Mouse (Mus musculus) common myeloid progenitor, adult 5-6 weeks (primary cell): ENCODE results near the gene Cep128. TPM values are rescaled to one million over a fixed set of nuclear protein-coding genes. Genes with fewer than 3 reads are reported as not detected.
A peak's percentile ranks its signal among the peaks of the same experiment; 100 is the strongest.

Experiments
- ATAC-seq: replicated peaks from 2 replicates; pipeline ENCODE4 v1.8.0; 2016; ENCODE audit warnings: low read depth, mild to moderate bottlenecking, moderate TSS enrichment, inconsistent platforms; ENCODE audit not compliant: poor library complexity, severe bottlenecking
- total RNA-seq: library from RNA; stranded (forward); fragments of 200-1000, 187-1606 nt; gene quantifications from 2 replicates; pipeline ENCODE4 v1.2.3, GENCODE M21; 2017

The Cep128 gene
- total RNA-seq, 1 experiment from 2014 or later: 75.1 TPM

DNA sequence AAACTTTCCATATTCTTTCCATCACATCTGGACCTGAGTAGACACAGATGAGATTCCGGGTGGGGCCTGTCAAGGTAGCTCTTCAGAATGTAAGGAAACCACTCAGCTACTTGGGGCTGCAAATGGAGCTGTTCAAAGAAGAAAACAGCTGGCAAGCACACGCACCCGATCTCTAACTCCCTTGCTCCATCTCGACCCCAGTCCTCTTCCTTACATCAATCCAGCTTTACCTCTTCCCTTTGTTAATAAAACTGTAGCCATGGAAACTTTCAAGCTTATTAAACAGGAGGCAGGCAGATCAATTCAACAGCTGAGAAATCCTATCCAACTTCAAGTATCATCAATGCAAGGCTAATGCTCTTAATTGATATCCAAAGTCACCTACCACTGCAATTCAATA, 195.1 kb downstream of the Cep128 start:
- ATAC-seq: no peak

DNA sequence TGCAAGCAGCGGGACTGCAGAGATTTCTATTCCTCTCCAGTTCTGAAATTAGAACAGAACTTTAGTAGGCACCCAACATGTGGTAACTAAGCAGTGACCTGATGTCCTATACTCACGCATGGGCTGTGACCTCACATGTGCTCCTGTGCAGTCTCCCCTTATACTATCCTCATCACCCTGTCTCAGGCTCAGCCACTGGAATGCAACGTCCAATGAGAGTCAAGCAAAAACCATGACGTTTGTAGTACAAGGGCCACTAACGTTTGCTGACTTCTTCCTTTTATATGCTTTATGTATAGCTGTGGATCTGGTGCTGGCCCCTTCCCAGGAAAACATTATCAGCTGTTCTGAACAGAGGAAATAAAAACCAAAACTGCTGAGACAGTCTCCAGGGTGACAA, 198.6 kb downstream of the Cep128 start:
- no peak for ATAC-seq

DNA sequence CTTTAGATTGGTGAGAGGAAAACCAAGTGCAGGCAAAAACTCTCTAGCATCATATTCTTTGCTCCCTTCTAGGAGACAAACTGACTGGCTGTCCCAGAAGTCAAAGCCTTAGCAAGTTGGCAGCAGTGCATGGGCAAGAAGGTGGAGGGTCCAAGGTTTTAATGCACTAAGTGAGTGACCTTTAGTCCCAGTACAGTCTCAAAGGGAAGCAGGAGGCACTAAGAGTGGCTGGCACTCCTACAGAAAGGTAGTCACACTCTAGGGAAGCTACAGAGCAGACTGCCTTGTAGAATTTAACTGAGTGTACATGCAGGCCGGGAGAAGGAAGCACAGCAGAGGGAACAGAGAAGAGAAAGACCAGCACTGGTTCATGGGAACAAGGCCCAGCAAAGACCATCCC, 199.6 kb downstream of the Cep128 start:
- ATAC-seq: no peak

DNA sequence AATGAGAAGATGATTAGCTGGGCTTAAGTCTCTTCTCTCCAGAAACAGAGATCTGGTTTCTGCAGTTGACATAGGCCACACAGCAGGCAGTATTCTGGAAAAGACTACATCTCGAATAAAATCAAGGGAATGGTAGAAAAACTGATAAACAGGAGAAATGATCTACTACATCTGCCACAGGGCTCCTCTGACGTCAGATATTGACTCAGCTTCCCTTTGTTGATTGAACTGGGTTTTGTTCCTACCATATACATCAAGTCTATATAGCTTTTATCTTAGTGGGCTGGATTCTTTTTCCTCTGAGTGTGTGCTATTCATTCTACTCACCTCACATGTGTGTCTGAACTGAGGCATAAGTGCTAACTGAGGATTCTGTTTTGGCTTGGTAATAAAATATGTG, 200.3 kb downstream of the Cep128 start:
- no peak for ATAC-seq

DNA sequence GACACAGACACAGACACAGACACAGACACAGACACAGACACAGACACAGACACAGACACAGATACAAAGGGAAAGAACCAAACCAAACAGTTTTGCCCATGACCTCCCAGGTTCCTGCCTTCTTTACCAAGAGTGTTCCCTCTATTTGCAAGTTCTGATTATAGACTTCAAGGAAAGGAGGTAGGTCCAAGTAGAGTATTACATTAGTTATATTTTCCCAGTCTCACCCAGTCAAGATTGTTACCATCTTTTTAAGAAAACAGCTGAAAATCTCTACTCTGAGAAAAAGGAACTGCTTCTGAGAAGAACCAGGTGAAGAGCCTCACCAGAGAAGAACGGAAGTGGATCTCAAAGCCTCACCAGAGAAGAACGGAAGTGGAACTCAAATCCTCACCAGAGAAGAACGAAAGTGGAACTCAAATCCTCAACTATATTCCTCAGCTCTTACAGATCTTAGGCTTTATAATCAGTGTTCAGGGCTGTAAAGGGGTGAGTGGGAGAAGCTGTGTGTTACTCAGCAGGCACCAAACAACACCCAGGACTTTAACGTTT, 200.8 kb downstream of the Cep128 start:
- ATAC-seq: peak; percentile 97

DNA sequence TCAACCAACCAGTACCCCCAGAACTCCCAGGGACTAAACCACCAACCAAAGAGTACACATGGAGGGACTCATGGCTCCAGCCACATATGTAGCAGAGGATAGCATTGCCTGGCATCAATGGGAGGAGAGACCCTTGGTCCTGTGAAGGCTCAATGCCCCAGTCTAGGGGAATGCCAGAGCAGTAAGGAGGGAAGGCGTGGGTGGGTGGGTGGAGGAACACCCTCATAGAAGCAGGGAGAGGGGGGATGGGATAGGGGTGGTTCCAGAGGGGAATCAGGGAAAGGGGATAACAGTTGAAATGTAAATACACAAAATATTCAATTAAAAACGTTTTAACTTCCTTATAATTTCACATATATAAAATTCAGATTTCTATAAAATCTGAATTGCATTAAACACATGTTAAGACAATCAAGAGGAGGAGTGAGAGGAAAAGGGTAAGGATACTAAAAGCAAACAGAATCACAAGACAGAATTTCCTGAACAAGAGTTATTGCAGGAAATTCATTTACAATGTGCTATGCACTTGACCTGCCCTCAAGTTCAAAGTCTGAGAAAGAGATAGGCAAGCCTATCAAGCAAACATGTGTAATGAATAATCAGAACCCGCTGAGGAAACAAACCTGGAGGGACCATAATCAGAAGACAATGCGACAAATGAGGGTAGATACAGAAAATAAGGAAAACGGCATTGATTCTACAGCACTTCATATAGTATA, 207.2 kb downstream of the Cep128 start:
- ATAC-seq: no peak

DNA sequence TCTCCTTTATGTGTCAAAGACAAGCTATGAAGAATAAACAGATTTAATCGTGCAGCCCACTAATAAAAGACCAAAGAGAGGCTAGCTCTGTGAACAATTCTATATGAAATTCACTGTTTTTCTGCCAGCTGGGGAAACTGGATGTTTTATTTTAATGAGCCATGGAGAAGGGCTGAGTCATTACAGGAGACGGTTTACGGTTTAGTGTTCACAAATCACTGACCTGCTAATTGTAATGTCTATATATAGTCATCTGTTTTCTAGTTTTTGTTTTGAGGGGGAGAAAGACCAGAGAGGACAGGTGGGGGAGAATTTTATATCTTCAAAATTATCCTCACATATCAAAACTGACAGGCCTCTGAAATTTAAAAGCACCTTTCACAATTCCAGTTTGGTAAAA, 212.6 kb downstream of the Cep128 start:
- no peak for ATAC-seq

DNA sequence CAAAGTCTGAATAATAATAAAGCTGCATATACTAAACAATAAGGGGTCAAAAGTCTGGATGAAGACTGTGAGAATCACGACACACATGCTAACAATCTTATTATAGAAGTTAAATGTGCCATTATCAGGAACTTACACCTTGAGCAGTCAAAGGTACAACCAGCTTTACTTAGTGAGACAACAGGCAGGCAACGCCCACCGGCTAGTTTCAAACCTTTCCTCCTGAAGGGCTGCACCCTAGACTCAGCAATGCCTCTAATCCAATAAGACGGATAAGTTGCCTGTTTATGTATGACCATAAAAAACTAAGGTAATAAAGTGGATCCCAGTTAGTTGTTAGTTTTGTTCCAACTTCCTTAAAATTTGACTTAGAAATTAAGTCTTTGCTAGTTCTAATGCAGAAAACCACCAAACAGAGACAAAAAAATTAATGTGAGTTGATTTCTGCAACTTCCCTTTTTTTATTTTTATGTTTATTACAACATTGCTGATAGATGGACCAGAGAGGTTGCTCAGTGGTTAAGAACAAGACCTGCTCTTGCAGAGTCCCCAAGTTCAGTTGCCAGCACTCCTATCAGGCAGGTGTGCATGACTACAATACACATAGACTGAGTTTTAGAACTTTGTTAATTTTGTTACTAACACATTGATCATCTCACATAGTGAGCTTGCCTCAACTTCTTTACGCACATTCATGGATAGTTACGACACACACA, 223.0 kb downstream of the Cep128 start:
- peak; percentile 52 for ATAC-seq

DNA sequence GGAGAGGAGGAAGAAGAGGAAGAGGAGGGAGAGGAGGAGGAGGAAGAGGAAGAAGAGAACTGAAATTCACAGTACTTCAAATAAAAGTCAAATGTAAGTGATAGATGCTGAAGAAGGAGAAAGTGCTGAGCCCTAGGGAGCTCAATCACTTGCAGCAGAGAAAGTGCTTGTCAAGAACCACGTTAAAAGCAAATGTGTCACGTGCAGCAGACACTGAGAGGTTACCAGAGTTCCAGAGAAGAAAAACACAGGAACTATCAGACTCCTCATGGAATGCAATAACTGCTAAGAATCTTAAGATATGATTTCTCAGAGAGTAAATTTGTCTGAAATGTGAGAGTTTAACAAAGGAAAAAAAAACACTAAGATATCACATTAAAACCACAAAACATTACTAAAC, 225.7 kb downstream of the Cep128 start:
- no peak for ATAC-seq

DNA sequence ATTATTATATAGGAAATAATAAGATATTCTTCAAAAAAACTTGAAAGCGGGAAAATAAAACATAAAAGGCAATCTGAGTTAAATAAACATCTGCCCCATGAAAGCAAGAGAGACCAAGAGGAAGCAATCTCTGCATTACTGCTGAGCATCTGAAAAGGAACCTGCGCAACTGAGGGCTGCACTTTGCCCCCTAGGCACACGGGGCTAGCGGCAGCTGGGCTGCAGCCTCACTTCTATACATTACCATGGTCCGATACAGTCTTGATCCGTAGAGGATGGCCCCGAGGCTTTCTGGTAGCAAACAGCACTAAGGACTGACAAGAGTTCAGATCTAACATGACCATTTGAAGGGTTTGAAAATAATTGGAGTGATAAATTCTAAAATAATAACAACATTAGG, 230.2 kb downstream of the Cep128 start:
- ATAC-seq: no peak

DNA sequence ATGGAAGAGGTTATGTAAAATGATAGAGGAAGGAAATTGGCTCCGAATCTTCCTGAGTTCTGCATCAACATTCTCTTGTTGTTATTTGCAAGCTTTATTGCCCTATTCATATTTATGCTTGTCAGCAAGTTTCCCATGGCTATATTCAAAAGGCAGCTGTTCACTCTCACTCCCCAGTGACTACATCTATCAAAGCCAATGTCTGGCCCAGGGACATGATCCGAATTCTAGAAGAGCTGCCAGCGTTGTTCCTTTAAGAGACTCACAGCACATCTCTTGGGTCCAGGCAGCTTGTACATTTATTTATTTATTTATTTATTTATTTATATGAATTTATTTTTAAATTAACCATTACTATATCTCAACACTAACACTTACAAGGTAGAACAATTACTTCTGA, 235.1 kb downstream of the Cep128 start:
- ATAC-seq: no peak

DNA sequence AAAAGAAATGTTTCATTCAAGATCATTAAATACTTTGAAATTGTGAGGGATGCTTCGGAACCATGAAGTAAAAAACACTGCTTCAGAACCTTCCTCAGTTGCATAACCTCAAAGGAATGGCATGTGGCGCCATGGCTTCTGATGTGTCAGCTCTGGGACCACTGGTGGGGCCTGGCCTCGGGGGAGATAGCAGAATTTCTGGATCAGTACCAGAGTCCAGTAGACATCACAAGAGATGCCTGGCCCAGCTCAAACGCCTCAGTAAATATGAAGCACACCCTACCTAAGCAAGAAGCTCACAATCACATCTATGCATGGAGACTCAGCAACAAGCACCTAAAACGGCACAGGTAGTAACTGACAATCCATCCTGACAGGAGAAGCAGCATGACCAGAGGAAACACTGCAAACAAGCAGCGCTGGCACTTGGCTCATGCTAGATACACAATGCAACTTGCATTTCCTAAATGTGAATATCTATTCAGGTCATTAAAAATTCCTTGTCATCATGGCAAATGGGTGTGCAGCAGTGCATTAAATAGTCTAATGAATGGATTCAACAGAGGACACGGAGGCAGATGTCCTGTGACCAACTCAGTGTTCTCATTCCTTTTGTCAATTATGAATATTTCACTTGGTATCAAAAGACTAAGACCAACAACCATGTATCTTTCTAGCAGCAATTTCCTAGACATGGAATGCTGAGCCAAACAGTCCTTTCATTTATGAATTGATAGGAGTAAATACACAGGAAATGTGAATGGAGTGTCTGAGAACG, 249.3 kb downstream of the Cep128 start:
- ATAC-seq: no peak

DNA sequence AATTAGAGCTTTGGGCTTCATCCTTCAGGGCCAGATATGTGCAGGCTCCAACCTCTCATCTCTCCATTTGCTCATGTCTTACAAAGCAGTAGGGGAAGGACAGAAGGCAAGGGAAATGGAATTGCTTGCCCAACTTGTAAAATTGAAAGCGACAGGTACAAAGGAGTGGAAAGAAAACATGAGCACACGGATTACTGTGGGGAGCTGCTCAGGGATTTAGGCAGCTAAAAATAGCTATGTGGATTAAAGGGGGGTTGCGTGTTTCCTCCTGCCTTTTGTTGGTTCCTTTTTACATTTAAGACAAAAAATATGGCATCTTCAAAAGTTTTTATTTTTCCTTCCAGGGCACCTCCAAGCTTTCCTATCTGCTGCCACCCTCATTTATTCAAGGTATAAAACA, 269.2 kb downstream of the Cep128 start:
- no peak for ATAC-seq

DNA sequence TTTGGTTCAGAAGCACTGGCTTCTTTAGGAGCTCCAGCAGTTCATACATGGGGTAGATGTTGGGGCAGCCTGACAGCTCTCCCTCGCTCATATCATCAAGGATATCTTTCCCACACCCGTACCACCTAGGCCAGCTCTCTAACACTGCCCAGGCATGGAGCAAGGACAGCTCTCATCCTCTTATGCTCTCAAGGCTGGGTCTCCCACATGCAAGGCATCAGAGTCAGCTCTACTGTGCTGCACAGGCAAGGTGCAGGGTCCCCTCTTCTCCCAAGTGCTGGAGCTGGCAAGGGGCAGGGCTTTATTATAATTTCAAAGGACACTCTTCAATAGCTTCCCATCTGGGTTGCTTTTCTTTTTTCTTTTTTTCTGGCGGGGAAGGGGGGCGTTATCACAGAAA, 280.9 kb downstream of the Cep128 start:
- no peak for ATAC-seq

DNA sequence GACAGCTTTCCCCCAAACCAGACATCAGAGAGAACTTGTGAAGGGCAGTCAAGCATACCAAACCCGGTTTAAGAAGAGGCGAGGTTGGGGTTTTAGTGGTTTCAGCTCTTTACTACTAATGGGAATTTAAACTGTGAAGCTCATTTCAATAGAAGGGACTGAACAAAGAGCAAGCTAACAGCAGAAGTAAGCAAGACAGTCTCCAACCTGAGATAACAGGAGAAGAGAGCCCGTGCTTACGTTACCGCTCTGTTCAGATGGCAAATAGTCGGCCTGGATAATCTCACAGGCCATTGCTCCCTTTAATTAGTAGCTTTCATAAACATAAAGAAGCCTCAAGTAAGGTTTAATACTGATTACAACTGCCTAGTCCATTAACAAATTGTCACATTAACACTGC, 286.3 kb downstream of the Cep128 start:
- no peak for ATAC-seq

DNA sequence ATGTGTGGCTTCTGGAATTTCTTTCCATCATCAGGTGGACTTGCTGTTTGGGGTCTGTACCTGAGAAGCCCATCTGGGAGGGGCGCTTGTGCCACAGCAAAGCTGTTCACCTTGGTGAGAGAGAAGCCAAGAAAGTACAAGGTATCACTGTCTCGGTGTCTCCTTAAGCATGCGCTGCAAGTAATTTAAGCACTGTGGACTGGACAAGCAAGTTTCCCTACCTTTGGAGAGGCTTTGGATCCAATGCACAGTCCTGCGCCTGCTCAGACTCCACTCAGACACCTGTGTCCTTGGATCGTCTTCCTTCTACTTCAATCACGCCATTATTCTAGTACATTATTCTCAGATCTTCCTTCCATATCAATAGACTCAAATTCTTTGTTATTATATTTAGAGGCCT, 288.0 kb downstream of the Cep128 start:
- ATAC-seq: no peak

DNA sequence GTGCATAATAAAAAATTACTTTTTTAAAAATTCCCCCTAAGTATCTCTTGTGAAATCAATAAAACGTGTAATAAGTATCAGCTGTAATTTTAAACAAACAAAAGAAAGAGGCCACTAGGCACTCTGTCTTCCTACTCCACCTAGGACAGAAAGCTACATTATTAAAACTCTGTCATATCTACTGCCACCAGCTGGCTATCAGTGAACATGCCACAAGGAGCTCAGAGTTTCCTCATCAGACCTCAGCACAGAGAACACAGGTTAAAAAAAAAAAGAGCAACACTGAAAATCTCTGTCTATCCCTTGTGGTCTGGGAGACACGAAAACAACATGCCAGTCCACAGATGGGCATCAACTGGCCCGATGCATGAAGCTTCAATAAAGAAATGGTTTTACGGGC, 295.9 kb downstream of the Cep128 start:
- peak; percentile 65; the same call in 1 of the 2 replicates for ATAC-seq

DNA sequence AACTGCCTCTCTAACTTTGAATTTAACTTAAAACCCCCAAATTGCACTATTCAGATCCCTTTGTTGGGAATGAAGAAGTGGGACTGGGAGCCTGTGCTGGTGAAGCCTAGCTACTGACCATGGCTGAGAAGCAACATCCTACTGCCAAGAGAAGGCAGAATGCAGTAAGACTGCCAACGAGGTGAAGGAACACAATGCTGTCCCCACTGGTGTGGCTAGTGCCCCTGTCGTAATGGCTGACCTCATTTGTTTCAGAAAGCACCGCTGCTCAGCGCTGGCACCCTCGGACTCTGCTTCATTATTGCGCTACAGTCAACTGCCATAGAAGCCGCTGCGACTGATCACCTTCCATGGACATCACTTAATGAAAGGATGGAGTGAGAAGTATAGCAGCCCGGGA, 298.2 kb downstream of the Cep128 start:
- no peak for ATAC-seq

DNA sequence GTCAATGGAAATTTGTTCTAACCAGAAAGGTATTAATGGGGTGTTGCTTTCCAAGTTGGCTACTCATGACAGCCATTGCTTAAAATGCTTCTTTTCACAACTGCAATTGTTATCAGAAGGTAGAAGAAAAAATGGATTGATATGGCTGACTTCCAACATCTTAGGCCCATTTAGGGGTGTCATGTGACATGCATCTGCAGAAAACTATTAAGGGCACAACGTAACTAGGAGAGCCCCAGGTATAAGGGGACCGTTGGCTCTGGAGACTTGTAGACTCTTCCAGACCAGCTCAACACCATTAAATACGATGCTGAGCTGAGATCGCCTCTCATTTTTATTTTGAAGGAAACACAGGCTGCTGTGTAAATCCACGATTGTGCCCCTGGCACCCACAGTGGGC, 308.6 kb downstream of the Cep128 start:
- ATAC-seq: no peak

DNA sequence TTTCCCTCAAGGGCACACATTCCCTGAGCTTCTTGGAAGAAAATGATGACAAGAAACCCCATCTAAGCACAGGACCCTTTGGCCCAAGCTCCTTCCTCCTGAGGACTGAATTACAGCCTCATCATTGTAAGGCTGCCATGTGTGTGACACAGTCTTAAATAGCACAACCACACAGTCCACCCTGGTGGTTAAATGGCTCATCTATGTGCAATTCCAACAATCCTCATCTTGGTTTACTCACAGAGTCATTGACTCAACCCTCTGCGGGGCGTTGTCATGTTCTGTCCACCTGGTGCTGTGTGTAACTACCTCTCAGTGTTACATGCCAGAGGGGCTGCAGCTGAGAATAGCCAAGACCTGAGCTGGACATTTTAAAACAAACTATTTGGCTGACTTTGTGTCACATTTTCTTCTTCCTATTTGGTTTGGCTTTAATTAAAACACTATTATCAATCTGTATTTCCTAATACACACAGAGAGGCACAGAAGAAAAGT, 313.6 kb downstream of the Cep128 start:
- ATAC-seq: no peak

DNA sequence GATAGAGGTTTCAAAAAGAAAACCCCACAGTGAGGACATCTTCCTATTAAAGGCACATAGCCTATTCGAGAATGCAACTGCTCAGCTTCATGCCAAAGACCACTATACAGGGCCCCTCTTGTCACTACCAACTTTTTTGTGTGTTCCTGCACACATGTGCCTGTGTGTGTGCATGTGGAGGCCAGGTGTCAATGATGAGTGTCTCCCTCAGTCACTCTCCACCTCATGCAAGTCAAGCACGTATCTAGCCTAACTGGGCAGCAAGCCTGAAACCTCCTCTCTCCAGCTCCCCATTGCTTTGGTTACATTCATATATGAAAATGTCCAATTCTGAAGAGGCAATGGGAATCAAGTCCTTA, 317.1 kb downstream of the Cep128 start:
- no peak for ATAC-seq
